Mouse (Mus musculus) forebrain, embryonic 16.5 days (tissue): ENCODE results near the gene Slc7a6. TPM values are rescaled to one million over a fixed set of nuclear protein-coding genes. Genes with fewer than 3 reads are reported as not detected.

ENCODE experiments used
- ATAC-seq: fragments of 200-750 bp; cut with Nextera tagmentation; 2 replicates; pipeline ENCODE4 v1.8.0; 2017; ENCODE audit warnings: mild to moderate bottlenecking, moderate library complexity
- H3K27ac ChIP-seq: fragments of 300-500 bp; sonication (generic); 2 replicates; pipeline ENCODE4 v1.5.1; 2014; ENCODE audit warnings: low read length, control low read depth
- H3K27me3 ChIP-seq: fragments of 300-500 bp; sonication (generic); replicated peaks from 2 replicates; pipeline ENCODE4 v1.6.1; 2014; ENCODE audit warnings: low read length; ENCODE audit not compliant: control insufficient read depth, insufficient read depth
- H3K36me3 ChIP-seq: fragments of 300-500 bp; sonication (generic); 2 replicates; pipeline ENCODE4 v1.6.1; 2014; ENCODE audit not compliant: control insufficient read depth, insufficient read depth
- H3K4me1 ChIP-seq: fragments of 300-500 bp; sonication (generic); replicated peaks from 2 replicates; pipeline ENCODE4 v1.6.1; 2014; ENCODE audit warnings: low read length; ENCODE audit not compliant: control insufficient read depth, insufficient read depth
- H3K4me2 ChIP-seq: fragments of 300-500 bp; sonication (generic); 2 replicates; pipeline ENCODE4 v1.6.1; 2014; ENCODE audit warnings: mild to moderate bottlenecking, low read length, control low read depth
- H3K4me3 ChIP-seq: fragments of 300-500 bp; sonication (generic); replicated peaks from 2 replicates; pipeline ENCODE4 v1.5.1; 2014; ENCODE audit warnings: mild to moderate bottlenecking, low read length, control low read depth
- H3K9ac ChIP-seq: fragments of 300-500 bp; sonication (generic); replicated peaks from 2 replicates; pipeline ENCODE4 v1.6.1; 2014; ENCODE audit warnings: low read depth, low read length, control low read depth
- H3K9me3 ChIP-seq: fragments of 300-500 bp; sonication (generic); 2 replicates; pipeline ENCODE4 v1.6.1; 2016; ENCODE audit warnings: low read length; ENCODE audit not compliant: control insufficient read depth
- WGBS: fragments of 180-500 bp; shearing (Covaris S2); extraction: QIAGEN DNeasy Blood & Tissue Kit; methylation state at CpG from one replicate; pipeline ENCODE4 v1.1.7; 2014; 5-methylcytosine and 5-hydroxymethylcytosine counted together
- polyA plus RNA-seq: library from polyadenylated mRNA; unstranded; fragments of >200 nt; fragmentation: Nextera tagmentation; extraction: Ambion mirVana; gene quantifications from 2 replicates; pipeline ENCODE4 v1.2.1, GENCODE M21; 2015

The Slc7a6 gene
- polyA plus RNA-seq, 1 experiment from 2014 or later, result 58.4 TPM

GRCm38 (mm10) chr8:106169934-106170480 is 1.4 kb downstream of the Slc7a6 start:
- Histone ChIP-seq H3K9ac (peak overlapping the region; percentile 95), H3K27ac (no peak overlapping the region), H3K9me3 (no peaks in the 10 kb centered on the region), H3K27me3 (no peaks in the 10 kb centered on the region), H3K4me3 (peak overlapping the region; percentile 87), H3K36me3 (no peaks in the 10 kb centered on the region), H3K4me1 (peaks cover 13% of the 10 kb centered on the region), H3K4me2 (peak overlapping the region; percentile 74)
- WGBS, result 33% methylated on average over 6 of the region's 6 CpGs
- no peak for ATAC-seq

GRCm38 (mm10) chr8:106173566-106173965 is 4.9 kb downstream of the Slc7a6 start:
- ATAC-seq, result no peak
- 96% methylated on average over 3 of the region's 3 CpGs for WGBS
- no peaks in the 10 kb centered on the region for H3K27me3 ChIP-seq
- peaks cover 17% of the 10 kb centered on the region for H3K4me1 ChIP-seq
- H3K9ac ChIP-seq, result no peak overlapping the region
- no peaks in the 10 kb centered on the region for H3K9me3 ChIP-seq
- no peak overlapping the region for H3K4me3 ChIP-seq
- no peak overlapping the region for H3K4me2 ChIP-seq
- no peaks in the 10 kb centered on the region for H3K36me3 ChIP-seq
- H3K27ac ChIP-seq, result no peak overlapping the region

- Histone ChIP-seq H3K36me3 (no peaks in the 10 kb centered on the region), H3K27ac (no peak overlapping the region), H3K4me2 (no peak overlapping the region), H3K4me3 (no peak overlapping the region), H3K9me3 (no peaks in the 10 kb centered on the region), H3K9ac (no peak overlapping the region), H3K27me3 (no peaks in the 10 kb centered on the region), H3K4me1 (peaks cover 7% of the 10 kb centered on the region)
- 7% methylated on average over 1 of the region's 1 CpGs for WGBS
- no peak for ATAC-seq
Measured at GRCm38 (mm10) chr8:106176891-106177290, 8.2 kb downstream of the Slc7a6 start.

- H3K9me3 ChIP-seq, result no peaks in the 10 kb centered on the region
- no peak overlapping the region for H3K27ac ChIP-seq
- ATAC-seq, result no peak
- no peaks in the 10 kb centered on the region for H3K27me3 ChIP-seq
- H3K9ac ChIP-seq, result no peak overlapping the region
- 78% methylated on average over 1 of the region's 1 CpGs for WGBS
- H3K4me2 ChIP-seq, result no peak overlapping the region
- H3K36me3 ChIP-seq, result no peaks in the 10 kb centered on the region
- H3K4me3 ChIP-seq, result no peak overlapping the region
- peaks cover 7% of the 10 kb centered on the region for H3K4me1 ChIP-seq
Measured at GRCm38 (mm10) chr8:106177594-106177993, 8.9 kb downstream of the Slc7a6 start.

- Histone ChIP-seq H3K27ac (no peak overlapping the region), H3K9me3 (no peaks in the 10 kb centered on the region), H3K27me3 (no peaks in the 10 kb centered on the region), H3K9ac (no peak overlapping the region), H3K4me1 (peaks cover 7% of the 10 kb centered on the region), H3K4me3 (no peak overlapping the region), H3K36me3 (no peaks in the 10 kb centered on the region), H3K4me2 (no peak overlapping the region)
- 70% methylated on average over 2 of the region's 2 CpGs for WGBS
- ATAC-seq, result no peak
Measured at GRCm38 (mm10) chr8:106178428-106178827, 9.8 kb downstream of the Slc7a6 start.

- H3K4me3 ChIP-seq, result no peak overlapping the region
- H3K36me3 ChIP-seq, result 0 out of 2 replicates have a peak, but pooled peaks cover 8% of the 10 kb centered on the region
- H3K4me2 ChIP-seq, result no peak overlapping the region
- H3K27ac ChIP-seq, result no peak overlapping the region; the same call in 1 of the 2 replicates
- WGBS, result 60% methylated on average over 8 of the region's 8 CpGs
- peak; percentile 82 for ATAC-seq
- H3K4me1 ChIP-seq, result peaks cover 3% of the 10 kb centered on the region; the same call in 1 of the 2 replicates
- no peaks in the 10 kb centered on the region for H3K27me3 ChIP-seq
- H3K9ac ChIP-seq, result no peak overlapping the region
- H3K9me3 ChIP-seq, result no peaks in the 10 kb centered on the region
Measured at GRCm38 (mm10) chr8:106185628-106186270, 17.1 kb downstream of the Slc7a6 start.

GRCm38 (mm10) chr8:106186394-106186793 is 17.7 kb downstream of the Slc7a6 start:
- H3K9ac ChIP-seq, result no peak overlapping the region
- H3K4me3 ChIP-seq, result no peak overlapping the region
- ATAC-seq, result no peak
- WGBS, result 92% methylated on average over 3 of the region's 3 CpGs
- H3K4me2 ChIP-seq, result no peak overlapping the region
- H3K4me1 ChIP-seq, result peaks cover 3% of the 10 kb centered on the region; the same call in 1 of the 2 replicates
- no peaks in the 10 kb centered on the region for H3K27me3 ChIP-seq
- 0 out of 2 replicates have a peak, but pooled peaks cover 8% of the 10 kb centered on the region for H3K36me3 ChIP-seq
- H3K27ac ChIP-seq, result no peak overlapping the region
- H3K9me3 ChIP-seq, result no peaks in the 10 kb centered on the region

GRCm38 (mm10) chr8:106189162-106189561 is 20.5 kb downstream of the Slc7a6 start:
- Histone ChIP-seq H3K9ac (no peak overlapping the region), H3K4me3 (no peak overlapping the region), H3K27me3 (no peaks in the 10 kb centered on the region), H3K27ac (no peak overlapping the region), H3K9me3 (no peaks in the 10 kb centered on the region), H3K36me3 (peaks cover 20% of the 10 kb centered on the region), H3K4me1 (peaks cover 3% of the 10 kb centered on the region; the same call in 1 of the 2 replicates), H3K4me2 (no peak overlapping the region)
- no peak for ATAC-seq
- WGBS, result 88% methylated on average over 4 of the region's 4 CpGs

GRCm38 (mm10) chr8:106191639-106192038 is 23.0 kb downstream of the Slc7a6 start:
- no peak overlapping the region for H3K9ac ChIP-seq
- ATAC-seq, result no peak
- 95% methylated on average over 5 of the region's 5 CpGs for WGBS
- H3K4me3 ChIP-seq, result no peak overlapping the region
- H3K27me3 ChIP-seq, result no peaks in the 10 kb centered on the region
- no peak overlapping the region for H3K4me2 ChIP-seq
- no peaks in the 10 kb centered on the region for H3K4me1 ChIP-seq
- no peak overlapping the region for H3K27ac ChIP-seq
- H3K36me3 ChIP-seq, result peaks cover 32% of the 10 kb centered on the region
- no peaks in the 10 kb centered on the region for H3K9me3 ChIP-seq
